Mouse (Mus musculus) hindbrain, postnatal 0 days (tissue): ENCODE measurements around the gene Soat2. TPM values are rescaled to one million over a fixed set of nuclear protein-coding genes. Genes with fewer than 3 reads are reported as not detected.
A peak's percentile ranks its signal among the peaks of the same experiment; 100 is the strongest.

Experiments
- ATAC-seq: fragments of 200-750 bp; cut with Nextera tagmentation; 2 replicates; pipeline ENCODE4 v1.8.0; 2017; ENCODE audit warnings: mild to moderate bottlenecking, moderate TSS enrichment, moderate library complexity
- DNase-seq: peaks from one replicate; pipeline ENCODE4 v3.0.0-alpha.2; 2015; ENCODE audit warnings: low spot score
- H3K27ac ChIP-seq: fragments of 300-500 bp; sonication (generic); 2 replicates; pipeline ENCODE4 v1.5.1; 2014; ENCODE audit warnings: mild to moderate bottlenecking
- H3K27me3 ChIP-seq: fragments of 300-500 bp; sonication (generic); 2 replicates; pipeline ENCODE4 v1.6.1; 2014; ENCODE audit warnings: low read length, mixed read lengths; ENCODE audit not compliant: insufficient read depth
- H3K36me3 ChIP-seq: fragments of 300-500 bp; sonication (generic); 2 replicates; pipeline ENCODE4 v1.6.1; 2014; ENCODE audit warnings: low read length, mixed read lengths; ENCODE audit not compliant: insufficient read depth
- H3K4me1 ChIP-seq: fragments of 300-500 bp; sonication (generic); 2 replicates; pipeline ENCODE4 v1.6.1; 2014; ENCODE audit warnings: antibody characterized with exemption, low read length, mixed read lengths; ENCODE audit not compliant: insufficient read depth
- H3K4me2 ChIP-seq: fragments of 300-500 bp; sonication (generic); 2 replicates; pipeline ENCODE4 v1.6.1; 2014; ENCODE audit warnings: low read depth, mild to moderate bottlenecking, low read length, moderate library complexity, mixed read lengths
- H3K4me3 ChIP-seq: fragments of 300-500 bp; sonication (generic); 2 replicates; pipeline ENCODE4 v1.5.1; 2014; ENCODE audit warnings: low read length
- H3K9ac ChIP-seq: fragments of 300-500 bp; sonication (generic); replicated peaks from 2 replicates; pipeline ENCODE4 v1.6.1; 2014; ENCODE audit warnings: mild to moderate bottlenecking, low read length, moderate library complexity, mixed read lengths
- H3K9me3 ChIP-seq: fragments of 300-500 bp; sonication (generic); 2 replicates; pipeline ENCODE4 v1.6.1; 2016; ENCODE audit warnings: low read length, mixed read lengths
- CTCF ChIP-seq: IDR thresholded peaks from 2 replicates; pipeline ENCODE4 v1.5.1; 2016; ENCODE audit warnings: antibody characterized with exemption, control low read depth, low read depth
- WGBS: fragments of 180-500 bp; shearing (Covaris S2); extraction: QIAGEN DNeasy Blood & Tissue Kit; methylation state at CpG from one replicate; pipeline ENCODE4 v1.1.7; 2014; 5-methylcytosine and 5-hydroxymethylcytosine counted together
- polyA plus RNA-seq: library from polyadenylated mRNA; unstranded; fragments of >200 nt; fragmentation: Nextera tagmentation; extraction: Ambion mirVana; gene quantifications from 2 replicates; pipeline ENCODE4 v1.2.1, GENCODE M21; 2015
- total RNA-seq: library from RNA; depleted of rRNA; stranded (reverse); fragments of >200 nt; gene quantifications from 2 replicates; pipeline ENCODE4 v1.2.3, GENCODE M21; 2014; rRNA removed

The Soat2 gene
- total RNA-seq (0.16 TPM in 1 of 2 replicates, not detected in the other), polyA plus RNA-seq (0.09 TPM in 1 of 2 replicates, not detected in the other)

GRCm38 (mm10) chr15:102150301-102151135, at the start of gene Soat2:
TSS of gene Soat2 (plus strand) at chr15:102150526.
- Histone ChIP-seq H3K4me2 (no peak within 1 kb of the TSS), H3K27me3 (peaks cover 4% of the 10 kb centered on the region; the same call in 1 of the 2 replicates), H3K9ac (no peak within 1 kb of the TSS), H3K9me3 (no peaks in the 10 kb centered on the region), H3K4me3 (no peak within 1 kb of the TSS), H3K36me3 (no peaks in the 10 kb centered on the region), H3K27ac (no peak within 1 kb of the TSS), H3K4me1 (no peaks in the 10 kb centered on the region)
- TF ChIP-seq CTCF, result no peak
- WGBS, result 62% methylated on average over 20 of the region's 20 CpGs
- ATAC-seq (no peak), DNase-seq (no peak)

- DNase-seq, result no peak
- no peak overlapping the region for H3K9ac ChIP-seq
- WGBS, result 23% methylated on average over 10 of the region's 10 CpGs
- no peaks in the 10 kb centered on the region for H3K27me3 ChIP-seq
- ATAC-seq, result no peak
- peak; percentile 29; the same call in 1 of the 2 replicates for TF ChIP-seq CTCF
- H3K4me2 ChIP-seq, result peak overlapping the region; percentile 68
- H3K27ac ChIP-seq, result peak overlapping the region; percentile 72
- H3K4me1 ChIP-seq, result peaks cover 20% of the 10 kb centered on the region
- H3K4me3 ChIP-seq, result peak overlapping the region; percentile 49
- H3K9me3 ChIP-seq, result no peaks in the 10 kb centered on the region
- H3K36me3 ChIP-seq, result peaks cover 9% of the 10 kb centered on the region; the same call in 1 of the 2 replicates
These were observed 49.2 kb upstream of the Soat2 start for GRCm38 (mm10) chr15:102100996-102101671.

DNA sequence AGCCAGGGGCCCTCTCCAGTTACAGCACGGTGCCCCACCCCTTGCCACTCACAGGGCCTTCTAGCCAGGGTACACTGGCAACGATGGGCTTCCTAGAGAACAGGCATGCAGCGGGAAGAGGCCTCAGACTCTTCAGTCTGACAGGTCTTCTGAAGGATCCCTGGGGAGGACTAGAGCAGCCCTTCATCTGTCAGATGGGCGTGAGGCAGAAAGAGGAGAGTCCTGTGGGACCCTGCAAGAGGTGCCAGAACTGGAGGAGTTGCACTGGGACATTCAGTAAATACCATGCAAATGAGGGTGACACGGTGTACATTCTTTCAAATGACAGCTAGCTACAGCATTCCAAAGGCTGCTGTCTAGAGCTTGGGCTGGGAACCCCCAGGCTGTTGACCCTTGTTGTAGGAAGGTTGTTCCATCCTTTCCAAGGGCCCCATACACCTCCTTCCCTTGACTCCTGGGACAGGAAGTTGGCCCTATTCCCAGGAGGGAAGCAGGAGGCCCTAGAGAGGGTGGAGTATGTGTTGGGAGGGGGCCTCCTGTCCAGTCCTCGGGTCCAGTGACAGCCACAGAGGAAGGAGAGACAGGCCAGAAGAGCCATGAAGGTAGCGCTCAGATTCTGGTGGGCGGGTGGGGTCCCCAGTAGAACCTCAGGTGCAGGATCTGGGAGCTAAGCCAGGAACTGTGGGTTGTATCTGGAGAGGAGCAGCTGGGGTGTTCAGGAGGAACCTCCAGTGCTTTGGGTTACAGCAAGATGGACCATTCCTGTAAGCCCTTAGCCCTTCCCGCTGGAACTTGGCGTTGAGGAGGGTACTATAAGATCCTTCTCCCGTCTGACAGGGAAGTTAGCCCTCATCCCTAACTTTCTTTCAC, 48.4 kb upstream of the Soat2 start:
- Histone ChIP-seq H3K4me3 (no peak overlapping the region), H3K4me1 (peaks cover 20% of the 10 kb centered on the region)
- WGBS, result 30% methylated on average over 11 of the region's 11 CpGs

DNA sequence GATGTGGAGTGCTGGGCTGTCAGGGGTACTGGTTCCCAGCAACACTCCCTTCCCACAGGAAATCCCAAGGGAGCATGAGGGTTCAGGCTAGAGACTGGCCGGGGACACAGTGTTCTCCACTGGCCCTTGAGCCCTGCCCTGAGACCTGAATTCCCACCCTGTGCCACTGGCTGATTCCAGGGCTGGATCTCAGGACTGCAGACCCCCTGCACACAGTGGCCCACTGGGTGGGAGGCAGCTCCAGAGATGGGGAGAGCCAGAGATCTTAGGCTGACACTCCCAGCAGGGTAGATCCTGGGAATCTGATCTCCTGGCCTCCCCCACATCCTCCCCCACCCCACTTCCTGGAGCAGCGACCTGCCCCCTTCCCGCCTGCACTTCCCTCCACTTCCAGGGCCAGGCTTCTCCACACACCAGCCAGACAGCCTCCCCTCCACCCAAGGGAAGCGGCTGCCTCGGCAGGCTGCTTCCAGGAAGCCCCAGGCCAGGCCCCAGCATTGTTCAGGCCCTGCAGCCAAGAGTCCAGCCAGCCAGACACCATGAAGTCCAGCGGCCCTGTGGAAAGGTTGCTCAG, 47.7 kb upstream of the Soat2 start:
- DNase-seq, result no peak

More for the DNA sequence above, 48.4 kb upstream of the Soat2 start:
- Histone ChIP-seq H3K36me3 (peaks cover 9% of the 10 kb centered on the region; the same call in 1 of the 2 replicates), H3K4me2 (peak overlapping the region; percentile 68; the same call in 1 of the 2 replicates), H3K27me3 (no peaks in the 10 kb centered on the region), H3K9ac (0 out of 2 replicates have a peak overlapping the region, but pooled peaks have one; percentile 44), H3K9me3 (no peaks in the 10 kb centered on the region), H3K27ac (peak overlapping the region; percentile 78)
- TF ChIP-seq CTCF, result no peak
- no peak; the same call in 1 of the 2 replicates for ATAC-seq
- DNase-seq, result peak; percentile 52

GRCm38 (mm10) chr15:102103371-102103946, 46.9 kb upstream of the Soat2 start:
- no peaks in the 10 kb centered on the region for H3K36me3 ChIP-seq
- peaks cover 23% of the 10 kb centered on the region for H3K4me1 ChIP-seq
- WGBS, result 11% methylated on average over 14 of the region's 14 CpGs
- H3K9ac ChIP-seq, result peak overlapping the region; percentile 44; the same call in 1 of the 2 replicates
- no peak for TF ChIP-seq CTCF
- ATAC-seq (no peak), DNase-seq (no peak)
- no peaks in the 10 kb centered on the region for H3K9me3 ChIP-seq
- no peaks in the 10 kb centered on the region for H3K27me3 ChIP-seq
- peak overlapping the region; percentile 78 for H3K27ac ChIP-seq
- peak overlapping the region; percentile 20 for H3K4me3 ChIP-seq
- peak overlapping the region; percentile 40 for H3K4me2 ChIP-seq

More for the DNA sequence above, 47.7 kb upstream of the Soat2 start:
- TF ChIP-seq CTCF, result no peak
- H3K27ac ChIP-seq, result peak overlapping the region; percentile 78
- ATAC-seq, result no peak
- peak overlapping the region; percentile 40 for H3K4me2 ChIP-seq
- H3K4me1 ChIP-seq, result peaks cover 20% of the 10 kb centered on the region
- 33% methylated on average over 6 of the region's 6 CpGs for WGBS
- peaks cover 3% of the 10 kb centered on the region; the same call in 1 of the 2 replicates for H3K36me3 ChIP-seq
- peak overlapping the region; percentile 20 for H3K4me3 ChIP-seq
- H3K9me3 ChIP-seq, result no peaks in the 10 kb centered on the region
- H3K9ac ChIP-seq, result peak overlapping the region; percentile 44; the same call in 1 of the 2 replicates
- H3K27me3 ChIP-seq, result no peaks in the 10 kb centered on the region
